ENCODE assay signal across 8 mouse cellular contexts in genomic region chr3:108044394-108045140, GRCm38 (mm10). TPM values are rescaled to one million over a fixed set of nuclear protein-coding genes. Genes with fewer than 3 reads are reported as not detected.
DNase-seq lines count a peak whose midpoint lies in the region; ATAC-seq lines count a peak whose summit lies in the region.

Gene Gstm4 (minus strand): TSS chr3:108044894.

- intact Hi-C loops in gastrocnemius, postnatal 14 days (cut with DNase I; ENCODE audit: low total_unique reads) = no loop called here

- DNase-seq in adrenal gland, adult 2 months = peak; percentile 94
- DNase-seq in embryo, embryonic 11 days = peak; percentile 91
- DNase-seq in gastrocnemius, postnatal 14 days = peak; percentile 89
- DNase-seq in induced T-regulatory cell, adult 2 months (ENCODE audit: low read depth) = peak; percentile 93
- peak; percentile 79 to 84 for DNase-seq in left cerebral cortex, adult 8-10 months (ENCODE audit: low spot score in 2 of 2)
- DNase-seq in right cerebral cortex, adult 18-20 months = peak; percentile 91
- peak; percentile 78 for DNase-seq in urinary bladder, adult 2 months (ENCODE audit: low spot score)

- peak; percentile 97 for ATAC-seq in megakaryocyte, adult 5-6 weeks (ENCODE audit: poor library complexity, severe bottlenecking)

RNA-seq across cellular contexts. Expression of gene Gstm4, which starts in this region (rescaled TPM):
- 10 to 100 TPM; 16.8 to 19.7 TPM for total RNA-seq in adrenal gland, adult 2 months (2021)
- 13.4 and 14.8 TPM in 2 replicates for polyA plus RNA-seq in adrenal gland, adult 2 months (2012; rRNA removed)
- total RNA-seq in gastrocnemius, postnatal 14 days (2021) = 10 to 100 TPM; 11.4 to 12.0 TPM
- 10 to 100 TPM in 3 of 4 experiments, 1 to 10 TPM in 1; 10.0 to 12.6 (median 11.2) TPM for total RNA-seq in left cerebral cortex, adult 8-10 months (2022)
- 8.0 and 10.1 TPM in 2 replicates for total RNA-seq in megakaryocyte, adult 5-6 weeks (2015)
- 6.5 and 12.1 TPM in 2 replicates for total RNA-seq in megakaryocyte, adult 5-6 weeks (2017)
- polyA plus RNA-seq in urinary bladder, adult 2 months (2012; rRNA removed) = 128 and 151 TPM in 2 replicates

Comparison
In these comparisons a context has a peak if more than half of its experiments do, and no peak if none do; other contexts are left out.
1. Peak in every context shown above with its lines: DNase-seq and ATAC-seq.